Mouse (Mus musculus) lung, postnatal 36 days (tissue): ENCODE measurements around the gene Hist1h4m.
"Not testable (repeated sequence)": the region's sequence is repeated elsewhere in the genome, so short reads cannot be mapped to it uniquely, and the experiment has no call there.

Experiments
- DNase-seq: peaks from one replicate; pipeline ENCODE4 v3.0.0; 2022; ENCODE audit warnings: mixed read lengths

Hist1h4m gene

GRCm38 (mm10) chr13:21811539-21811938, at the start of gene Hist1h4m:
Gene Hist1h4m (plus strand): TSS chr13:21811746.
- DNase-seq = peak; percentile 62

- DNase-seq = peak; percentile 88
Observed at GRCm38 (mm10) chr13:21778814-21779766, 32.5 kb upstream of the Hist1h4m start.

GRCm38 (mm10) chr13:21779767-21780731, 31.5 kb upstream of the Hist1h4m start, which contains the start of gene Hist1h1b:
Gene Hist1h1b (minus strand): TSS chr13:21780625.
- peak; percentile 53 for DNase-seq

- DNase-seq = no peak
Observed at GRCm38 (mm10) chr13:21781021-21781555, 30.5 kb upstream of the Hist1h4m start.

- no peak for DNase-seq
Observed at GRCm38 (mm10) chr13:21781639-21782038, 29.9 kb upstream of the Hist1h4m start.

- not testable (repeated sequence) for DNase-seq
Observed at GRCm38 (mm10) chr13:21782361-21783254, 28.9 kb upstream of the Hist1h4m start.

- peak; percentile 76 for DNase-seq
Observed at GRCm38 (mm10) chr13:21783255-21783617, 28.3 kb upstream of the Hist1h4m start, which contains the start of gene Hist1h3i. Gene Hist1h3i (minus strand): TSS chr13:21783370.

- peak; percentile 42 for DNase-seq
Observed at GRCm38 (mm10) chr13:21783734-21784161, 27.8 kb upstream of the Hist1h4m start.

GRCm38 (mm10) chr13:21784311-21784710, 27.2 kb upstream of the Hist1h4m start:
- no peak for DNase-seq

GRCm38 (mm10) chr13:21786189-21786898, 25.2 kb upstream of the Hist1h4m start:
- no peak for DNase-seq

GRCm38 (mm10) chr13:21786899-21787629, 24.5 kb upstream of the Hist1h4m start, which contains the start of the genes Hist1h2an and Hist1h2bp:
Gene Hist1h2an (minus strand): TSS chr13:21787218.
Gene Hist1h2bp (plus strand): TSS chr13:21787461.
- DNase-seq = peak; percentile 96

GRCm38 (mm10) chr13:21787760-21788593, 23.6 kb upstream of the Hist1h4m start:
- DNase-seq = no peak

- no peak for DNase-seq
Observed at GRCm38 (mm10) chr13:21789925-21790324, 21.6 kb upstream of the Hist1h4m start.

- DNase-seq = no peak
Observed at GRCm38 (mm10) chr13:21790601-21791283, 20.8 kb upstream of the Hist1h4m start.

- no peak for DNase-seq
Observed at GRCm38 (mm10) chr13:21795584-21795983, 16.0 kb upstream of the Hist1h4m start.

GRCm38 (mm10) chr13:21797163-21797562, 14.4 kb upstream of the Hist1h4m start:
- not testable (repeated sequence) for DNase-seq

- not testable (repeated sequence) for DNase-seq
Observed at GRCm38 (mm10) chr13:21803058-21803457, 8.5 kb upstream of the Hist1h4m start.

GRCm38 (mm10) chr13:21810073-21810472, 1.5 kb upstream of the Hist1h4m start, which contains the start of the genes Hist1h2bq and Hist1h2ao:
Gene Hist1h2bq (minus strand): TSS chr13:21810197.
Gene Hist1h2ao (plus strand): TSS chr13:21810465.
- not testable (repeated sequence) for DNase-seq
